Mouse (Mus musculus) bone marrow, adult 2 months (tissue): ENCODE measurements around the gene Prune1. TPM values are rescaled to one million over a fixed set of nuclear protein-coding genes. Genes with fewer than 3 reads are reported as not detected.

Experiments used
- H3K27ac ChIP-seq: fragments of 200-500 bp; 2 replicates; pipeline ENCODE4 v1.5.1; 2012; ENCODE audit warnings: low read depth, mild to moderate bottlenecking, control low read depth, inconsistent platforms, low read length; ENCODE audit not compliant: control insufficient read depth, poor library complexity, insufficient read depth
- H3K4me1 ChIP-seq: fragments of 200-500 bp; 2 replicates; pipeline ENCODE4 v1.6.1; 2011; ENCODE audit warnings: low read length; ENCODE audit not compliant: control insufficient read depth, insufficient read depth
- H3K4me3 ChIP-seq: fragments of 200-500 bp; replicated peaks from 2 replicates; pipeline ENCODE3; 2011; ENCODE audit warnings: mild to moderate bottlenecking, low read depth, low read length, control low read depth; ENCODE audit not compliant: control insufficient read depth
- CTCF ChIP-seq: fragments of 200-500 bp; IDR thresholded peaks from 2 replicates; pipeline ENCODE4 v1.5.1; 2011; ENCODE audit warnings: low read length, control low read depth; ENCODE audit not compliant: control insufficient read depth, insufficient read depth
- POLR2A ChIP-seq: fragments of 200-500 bp; IDR thresholded peaks from 2 replicates; pipeline ENCODE4 v1.6.1; 2011; ENCODE audit warnings: low read depth, mild to moderate bottlenecking, control low read depth, low read length, borderline replicate concordance; ENCODE audit not compliant: control insufficient read depth
- WGBS: fragments of 180-500 bp; shearing (Covaris S2); methylation state at CpG from one replicate; pipeline ENCODE4 v1.1.7; 2018; 5-methylcytosine and 5-hydroxymethylcytosine counted together
- polyA plus RNA-seq: library from polyadenylated mRNA; stranded (reverse); fragments of >200 nt; gene quantifications from 2 replicates; pipeline ENCODE4 v1.2.4, GENCODE M21; 2011; ENCODE audit warnings: low replicate concordance; ENCODE audit not compliant: missing spikeins, insufficient read depth, insufficient read length

Prune1 gene
- polyA plus RNA-seq, 1 experiment, result 12.4 TPM

DNA sequence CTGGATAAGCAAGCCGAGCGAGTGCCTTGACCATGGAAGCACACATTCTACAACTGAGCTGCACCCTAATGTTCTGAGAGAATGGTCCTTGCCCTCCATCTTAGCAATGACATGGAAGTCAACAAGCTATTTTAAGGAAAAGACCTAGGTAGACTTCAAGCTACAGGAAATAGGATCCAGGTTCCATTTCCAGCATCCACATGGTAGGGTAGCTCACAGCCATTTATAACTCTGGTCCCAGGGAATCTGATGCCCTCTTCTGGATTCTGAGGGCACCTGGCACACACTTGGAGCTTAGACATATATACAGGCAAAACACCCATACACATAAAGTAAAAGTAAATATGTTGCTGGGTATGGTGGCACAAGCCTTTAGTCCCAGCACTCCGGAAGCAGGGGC, 15.8 kb downstream of the Prune1 start:
- no peak overlapping the region for H3K4me3 ChIP-seq
- H3K4me1 ChIP-seq, result peaks cover 2% of the 10 kb centered on the region
- no peak overlapping the region for H3K27ac ChIP-seq
- TF ChIP-seq CTCF, result no peak
- no peak for TF ChIP-seq POLR2A
- WGBS, result 93% methylated on average over 3 of the region's 3 CpGs

DNA sequence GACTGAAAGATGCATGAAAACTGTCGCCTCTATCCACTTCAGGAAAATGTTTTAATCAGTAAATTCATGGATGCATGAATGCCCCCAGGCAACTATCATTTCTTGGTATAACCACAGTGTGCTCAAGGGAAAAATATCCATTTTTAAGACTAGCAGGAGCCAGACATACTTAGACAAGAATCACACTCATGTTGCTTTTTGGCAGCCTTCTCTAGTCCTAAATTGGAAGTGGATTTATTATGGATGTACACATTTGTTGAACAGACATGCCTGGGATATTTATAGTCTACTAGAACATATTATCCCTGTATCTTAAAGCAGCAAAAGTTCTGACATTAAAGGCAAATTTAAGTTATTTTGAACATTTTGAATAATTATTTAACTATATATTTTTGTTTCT, 17.2 kb downstream of the Prune1 start:
- WGBS, result 83% methylated on average over 1 of the region's 1 CpGs
- H3K4me1 ChIP-seq, result peaks cover 2% of the 10 kb centered on the region
- TF ChIP-seq POLR2A, result no peak
- TF ChIP-seq CTCF, result no peak
- H3K27ac ChIP-seq, result no peak overlapping the region
- no peak overlapping the region for H3K4me3 ChIP-seq

DNA sequence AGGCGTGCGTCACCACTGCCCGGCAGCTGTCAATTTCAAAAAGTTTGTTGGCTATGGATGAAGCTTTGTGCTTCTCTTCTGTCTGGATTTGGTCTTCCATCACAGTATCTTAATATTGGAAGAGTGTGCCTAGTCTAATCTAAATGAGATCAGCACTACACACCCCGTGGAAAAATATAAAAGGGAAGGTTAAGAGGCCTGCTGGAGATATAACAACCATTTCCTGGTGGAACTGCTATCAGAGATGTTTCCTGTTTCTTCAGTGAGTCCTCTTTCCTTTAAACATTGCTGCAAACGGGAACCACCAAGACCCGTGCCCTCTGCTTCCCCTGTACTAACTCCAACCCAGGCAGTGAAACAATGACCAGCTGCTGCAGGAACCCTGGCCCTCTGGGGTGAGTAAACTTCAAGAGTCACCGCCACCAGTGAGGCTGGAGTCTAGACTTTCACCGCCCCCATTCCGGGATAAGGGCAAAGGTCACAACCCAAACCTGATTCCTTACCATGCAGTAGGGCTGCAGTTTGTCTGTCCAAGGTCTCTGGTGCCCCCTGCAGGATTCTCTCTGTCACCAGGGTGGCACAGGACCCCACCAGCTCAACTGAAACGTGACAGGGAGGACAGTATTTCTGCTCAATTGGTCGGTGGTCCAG, 18.7 kb downstream of the Prune1 start:
- H3K4me1 ChIP-seq, result peaks cover 2% of the 10 kb centered on the region
- no peak overlapping the region for H3K4me3 ChIP-seq
- H3K27ac ChIP-seq, result no peak overlapping the region
- no peak for TF ChIP-seq POLR2A
- peak; percentile 92 for TF ChIP-seq CTCF
- 29% methylated on average over 11 of the region's 11 CpGs for WGBS

DNA sequence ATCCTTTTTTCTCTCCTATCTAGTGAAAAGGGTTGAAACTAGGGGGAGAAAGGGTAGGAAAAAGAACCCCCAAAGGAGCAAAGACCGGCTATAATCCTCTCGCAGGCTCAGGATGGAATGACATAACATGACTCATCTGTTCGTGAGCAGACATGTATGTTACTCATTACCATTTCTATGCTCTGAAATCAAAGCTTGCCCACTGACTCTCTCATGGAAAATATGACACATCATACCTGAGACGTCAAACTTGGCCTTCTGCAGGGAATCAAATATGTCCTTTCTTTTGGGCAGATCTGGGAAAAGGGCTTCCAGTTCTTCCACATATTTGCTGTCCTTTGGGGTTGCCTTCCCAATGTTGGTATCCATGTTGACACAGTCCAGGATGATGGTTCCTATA, 19.9 kb downstream of the Prune1 start:
- TF ChIP-seq CTCF, result no peak
- peaks cover 2% of the 10 kb centered on the region for H3K4me1 ChIP-seq
- WGBS, result 87% methylated on average over 4 of the region's 4 CpGs
- no peak overlapping the region for H3K4me3 ChIP-seq
- no peak overlapping the region for H3K27ac ChIP-seq

DNA sequence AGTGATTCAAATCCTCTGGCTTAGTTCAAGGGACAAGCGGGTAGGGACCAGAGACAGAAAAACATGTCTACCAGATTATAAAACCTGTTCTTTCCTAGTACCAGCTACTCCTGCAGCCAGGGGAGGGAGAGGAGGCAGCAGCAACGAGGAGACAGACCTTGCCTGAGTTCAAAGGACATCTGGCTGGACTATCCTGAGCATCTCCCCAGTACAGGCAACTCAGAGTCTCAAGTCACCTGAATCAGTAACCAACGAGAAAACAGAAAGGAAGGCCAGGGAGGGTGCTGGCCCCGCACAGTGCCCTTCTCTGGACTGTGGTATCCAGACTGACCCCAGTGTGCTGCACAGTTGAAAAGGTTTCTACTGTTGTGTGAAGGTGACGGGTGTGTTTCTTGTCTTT, 24.9 kb downstream of the Prune1 start:
- no peak overlapping the region for H3K4me3 ChIP-seq
- TF ChIP-seq POLR2A, result no peak
- 86% methylated on average over 5 of the region's 5 CpGs for WGBS
- no peaks in the 10 kb centered on the region for H3K4me1 ChIP-seq
- H3K27ac ChIP-seq, result no peak overlapping the region

DNA sequence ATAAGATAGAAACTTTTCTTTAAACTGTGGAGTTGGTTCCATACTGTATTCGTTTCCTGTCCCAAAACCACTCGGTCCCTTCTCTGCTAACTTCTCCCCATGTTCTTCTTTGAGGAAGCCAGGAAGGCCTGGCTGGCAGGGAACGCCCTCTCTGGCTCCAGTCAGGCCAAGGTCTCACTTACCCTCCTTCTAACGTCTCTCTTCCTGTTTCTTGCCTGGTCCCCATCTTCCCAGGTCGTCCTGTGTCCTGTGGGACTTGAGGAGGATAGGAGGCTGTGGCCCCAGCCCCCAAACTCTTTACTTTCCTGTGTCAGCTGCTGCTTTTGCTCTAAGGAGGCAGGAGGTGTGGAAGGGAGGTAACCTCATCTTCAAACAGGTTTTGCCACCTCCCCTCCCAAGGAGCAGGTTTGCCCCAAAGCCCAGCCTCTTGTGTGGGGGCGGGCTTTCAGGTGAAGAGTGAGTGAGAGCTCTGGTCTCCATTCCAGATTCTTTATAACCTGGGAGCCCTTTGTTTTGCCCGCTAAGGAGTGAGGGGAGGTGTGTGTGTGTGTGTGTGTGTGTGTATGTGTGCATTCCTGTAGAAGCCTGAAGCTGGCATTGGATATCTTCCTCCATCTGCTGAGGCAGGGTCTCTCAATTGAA, 31.0 kb downstream of the Prune1 start, which contains the start of gene Bnipl:
Gene Bnipl, minus strand, starts transcription at position 411 of the 642 bp plus-strand sequence.
- no peaks in the 10 kb centered on the region; the same call in none of the 2 replicates for H3K4me1 ChIP-seq
- no peak within 1 kb of the TSS for H3K27ac ChIP-seq
- no peak within 1 kb of the TSS for H3K4me3 ChIP-seq
- no peak for TF ChIP-seq POLR2A
- WGBS, result 51% methylated on average over 7 of the region's 7 CpGs

DNA sequence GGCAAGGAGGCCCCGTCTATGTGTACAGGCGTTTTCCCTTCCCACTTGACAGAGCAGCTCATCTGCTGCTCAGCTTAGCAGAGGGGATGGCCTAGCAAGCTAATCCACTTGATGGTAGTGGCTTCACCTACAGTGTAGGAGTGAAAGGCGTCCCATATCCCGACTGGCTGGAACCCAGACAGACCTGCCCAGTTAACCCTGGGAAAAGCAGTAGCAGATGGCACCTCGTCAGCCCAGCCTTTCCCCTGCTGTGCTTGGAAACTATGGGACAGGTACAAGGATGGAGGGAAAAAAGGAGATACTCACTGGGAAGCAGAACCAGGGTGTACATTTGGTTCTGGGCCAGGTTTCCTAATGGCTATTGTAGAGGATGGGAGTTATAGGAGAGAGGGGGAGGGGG, 31.5 kb downstream of the Prune1 start:
- WGBS, result 86% methylated on average over 5 of the region's 5 CpGs
- no peaks in the 10 kb centered on the region; the same call in none of the 2 replicates for H3K4me1 ChIP-seq
- no peak for TF ChIP-seq CTCF
- TF ChIP-seq POLR2A, result no peak
- H3K27ac ChIP-seq, result no peak overlapping the region
- no peak overlapping the region for H3K4me3 ChIP-seq

DNA sequence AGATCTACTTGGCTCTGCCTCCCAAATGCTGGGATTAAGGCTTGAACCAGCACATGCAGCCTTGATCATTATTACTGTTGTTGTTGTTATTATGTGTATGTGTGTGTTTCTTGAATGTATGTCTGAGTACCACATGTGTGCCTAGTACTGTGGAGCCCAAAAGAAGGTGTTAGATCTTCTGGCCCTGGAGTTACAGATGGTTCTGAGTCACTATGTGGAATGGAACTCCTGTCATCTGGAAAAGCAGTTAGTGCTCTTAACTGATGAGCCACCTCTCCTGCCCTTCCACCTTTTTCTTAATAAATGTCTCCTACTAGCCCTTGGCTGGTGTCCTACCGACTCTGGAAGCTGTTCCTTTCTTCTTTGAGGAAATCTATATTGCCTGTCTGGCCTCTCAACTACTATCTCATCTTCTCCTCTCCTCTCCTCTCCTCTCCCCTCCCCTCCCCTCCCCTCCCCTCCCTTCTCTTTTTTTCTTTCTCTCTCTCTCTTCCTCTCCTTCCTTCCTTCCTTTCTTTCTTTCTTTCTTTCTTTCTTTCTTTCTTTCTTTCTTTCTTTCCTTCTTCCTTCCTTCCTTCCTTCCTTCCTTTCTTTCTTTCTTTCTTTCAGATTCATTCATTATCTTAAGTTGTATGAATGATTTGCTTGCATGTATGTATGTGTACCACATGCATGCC, 34.1 kb downstream of the Prune1 start:
- TF ChIP-seq CTCF (no peak), POLR2A (no peak)
- Histone ChIP-seq H3K4me1 (no peaks in the 10 kb centered on the region; the same call in none of the 2 replicates), H3K27ac (no peak overlapping the region), H3K4me3 (no peak overlapping the region)
- WGBS, result 35% methylated on average over 1 of the region's 1 CpGs
